Mouse (Mus musculus): ENCODE results near the gene Grb10.

The Grb10 gene

DNA sequence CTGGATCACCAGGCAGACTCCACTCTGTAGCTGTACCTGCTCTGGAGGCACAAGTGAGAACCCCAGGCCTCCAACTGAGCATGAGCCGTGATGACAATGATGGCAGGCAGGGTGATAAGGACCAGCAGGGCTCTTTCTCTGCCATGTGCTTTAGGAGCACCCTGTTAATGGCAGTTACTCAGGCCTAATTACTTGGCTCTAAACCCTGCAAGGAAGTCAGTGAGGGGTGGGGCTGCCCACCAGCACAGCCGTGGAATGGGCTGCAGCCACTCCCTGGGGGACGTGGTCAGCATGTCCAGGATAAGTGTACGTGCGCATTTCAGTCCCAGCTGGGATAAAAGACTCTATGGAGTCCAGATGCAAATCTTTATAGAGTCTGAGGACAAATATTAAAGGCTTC, 5.7 kb downstream of the Grb10 start:
- DNase-seq = no peak

DNA sequence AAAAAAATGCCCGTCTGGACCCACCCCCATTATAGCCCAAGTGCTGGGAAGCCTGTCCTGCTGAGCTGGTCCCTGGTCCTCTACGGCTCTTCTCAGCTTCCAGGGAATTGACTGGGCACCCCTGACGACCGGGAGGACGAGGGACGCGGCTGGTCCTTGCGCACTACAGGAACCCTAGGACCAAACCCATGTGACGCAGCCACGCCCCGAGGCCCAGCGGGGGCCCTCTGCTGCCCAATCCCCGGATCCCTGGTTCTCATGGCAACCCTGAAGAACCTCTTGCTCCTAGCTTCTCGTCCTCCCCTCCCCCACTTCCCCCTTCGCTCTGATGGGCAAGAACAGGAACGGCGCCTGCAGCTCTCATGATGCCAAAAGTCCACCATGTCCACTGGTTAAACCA, 11.8 kb downstream of the Grb10 start:
- peak; percentile 74 for DNase-seq

DNA sequence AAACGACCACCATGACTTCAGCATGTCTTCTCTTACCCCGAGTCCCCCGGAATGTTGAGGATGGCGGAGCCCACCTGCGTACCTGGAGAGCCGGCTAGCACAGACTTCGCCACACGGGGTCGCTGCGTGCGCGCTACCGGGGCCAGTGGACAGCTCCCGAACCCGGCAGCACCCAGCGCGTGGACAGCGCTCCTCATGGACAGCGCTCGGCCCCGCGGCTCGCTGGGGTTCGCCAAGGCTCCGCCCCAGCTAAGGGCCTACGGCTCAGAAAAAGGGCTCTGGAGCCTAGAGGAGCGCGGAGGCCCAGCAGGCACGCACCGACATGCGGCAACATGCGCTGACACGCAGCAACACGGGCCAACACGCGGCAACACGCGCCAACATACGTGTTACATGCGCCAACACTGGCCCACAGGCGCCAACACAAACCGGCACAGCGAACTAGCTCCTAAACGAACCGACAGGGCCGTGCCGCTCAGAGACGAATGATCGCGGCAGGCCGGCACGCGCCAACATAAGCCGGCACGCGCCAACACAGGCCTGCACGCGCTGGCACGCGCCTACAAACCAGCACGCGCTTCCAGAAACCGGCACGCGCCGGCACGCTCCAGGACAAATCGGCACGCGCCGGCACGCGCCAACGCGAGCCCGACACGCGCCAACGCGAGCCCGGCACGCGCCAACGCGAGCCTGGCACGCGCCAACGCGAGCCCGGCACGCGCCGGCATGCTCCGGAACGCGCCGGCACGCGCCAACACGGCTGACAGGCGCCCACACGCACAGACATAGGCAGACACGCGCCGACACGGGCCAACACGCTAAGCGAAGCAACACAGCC, 12.5 kb downstream of the Grb10 start:
- DNase-seq = peak; percentile 70

DNA sequence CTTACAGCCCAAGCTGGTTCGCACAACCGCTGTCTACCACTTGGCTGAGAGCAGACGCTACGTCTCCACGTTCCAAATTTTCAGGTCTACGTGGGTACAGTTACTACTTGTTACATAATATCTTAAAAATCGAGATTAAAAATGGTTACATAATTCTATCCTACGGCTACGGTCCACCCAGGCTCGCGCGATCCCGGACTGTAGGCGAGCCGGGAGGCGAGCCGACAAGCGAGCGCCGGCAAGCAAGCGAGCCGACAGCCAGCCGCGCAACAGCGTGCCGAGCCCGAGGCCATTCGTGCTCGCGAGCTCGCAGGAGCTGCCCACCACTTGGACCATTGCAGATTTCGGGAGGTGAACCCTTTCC, 13.1 kb downstream of the Grb10 start:
- peak; percentile 17 for DNase-seq

DNA sequence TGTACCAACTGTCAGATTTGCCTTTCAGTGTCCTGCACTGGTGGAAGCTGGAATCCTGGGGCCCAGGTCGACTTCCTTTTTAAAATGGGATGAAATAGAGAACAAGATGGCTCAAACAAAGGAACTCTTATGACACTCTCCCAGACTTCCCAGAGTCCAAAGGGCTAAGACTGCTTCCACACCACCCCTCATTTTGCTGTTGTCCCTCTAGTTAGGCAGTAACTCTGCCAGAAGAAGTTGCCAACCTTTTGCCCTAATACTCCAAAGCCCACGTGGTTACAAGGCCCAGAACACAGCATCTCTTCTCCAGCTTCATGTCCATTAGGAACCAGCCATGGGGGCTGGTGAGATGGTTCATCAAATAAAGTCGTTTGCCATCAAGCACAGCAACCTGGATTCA, 15.4 kb downstream of the Grb10 start:
- no peak for DNase-seq

DNA sequence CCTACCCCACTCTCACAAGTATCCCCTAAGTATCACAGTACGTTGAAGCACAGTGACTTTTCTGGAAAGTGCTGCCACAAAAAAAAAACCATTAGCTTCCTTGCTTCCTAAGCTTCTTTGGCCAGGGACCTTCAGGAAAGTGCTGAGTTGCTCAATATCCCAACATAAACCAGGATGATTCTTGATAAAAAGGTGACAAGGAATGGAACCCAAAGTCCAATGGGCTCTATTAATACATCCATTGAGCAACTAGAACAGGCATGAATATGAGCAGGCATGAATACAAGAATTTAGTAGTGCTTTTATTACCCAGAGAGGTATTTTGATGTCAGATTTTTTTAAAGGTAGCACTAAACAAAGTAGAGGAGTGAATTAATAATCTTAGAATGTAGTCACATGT, 18.8 kb downstream of the Grb10 start:
- DNase-seq = no peak

DNA sequence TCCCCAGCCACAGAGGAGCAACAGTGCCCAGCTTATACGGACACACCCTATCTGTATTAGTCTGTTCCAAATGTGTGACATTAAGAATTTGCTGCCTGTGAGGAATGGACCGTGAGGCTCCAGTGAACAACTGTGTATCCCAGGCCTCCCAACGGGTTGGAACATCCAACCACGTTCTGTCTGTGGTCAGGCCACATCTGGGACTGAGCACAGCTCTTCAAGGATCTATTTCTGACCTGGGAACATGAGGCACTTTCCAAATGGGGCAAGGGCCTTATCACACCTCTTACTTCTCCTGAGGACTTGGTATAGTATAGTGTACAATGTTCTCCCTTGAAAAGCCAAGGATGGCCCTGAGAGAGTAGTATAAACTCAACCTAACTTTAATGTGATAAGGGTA, 19.9 kb downstream of the Grb10 start:
- no peak for DNase-seq

DNA sequence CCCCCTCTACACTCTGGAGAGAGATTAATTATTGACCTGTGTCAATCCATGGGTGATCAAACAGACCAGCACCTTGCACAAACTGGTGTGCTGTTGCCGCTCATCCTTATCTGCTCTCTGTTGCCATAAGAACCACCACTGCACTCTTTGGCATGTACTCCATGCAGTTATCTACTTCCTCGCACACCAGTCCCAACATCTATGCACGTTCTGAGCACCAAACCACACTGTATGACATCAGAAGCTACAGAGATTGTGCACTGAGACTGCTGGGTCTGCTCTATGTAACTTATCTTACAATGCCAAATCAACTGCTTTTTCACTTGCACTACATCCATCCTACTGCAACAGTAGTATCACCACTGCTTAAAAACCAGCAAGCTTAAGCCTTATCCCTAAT, 28.4 kb downstream of the Grb10 start:
- no peak for DNase-seq

DNA sequence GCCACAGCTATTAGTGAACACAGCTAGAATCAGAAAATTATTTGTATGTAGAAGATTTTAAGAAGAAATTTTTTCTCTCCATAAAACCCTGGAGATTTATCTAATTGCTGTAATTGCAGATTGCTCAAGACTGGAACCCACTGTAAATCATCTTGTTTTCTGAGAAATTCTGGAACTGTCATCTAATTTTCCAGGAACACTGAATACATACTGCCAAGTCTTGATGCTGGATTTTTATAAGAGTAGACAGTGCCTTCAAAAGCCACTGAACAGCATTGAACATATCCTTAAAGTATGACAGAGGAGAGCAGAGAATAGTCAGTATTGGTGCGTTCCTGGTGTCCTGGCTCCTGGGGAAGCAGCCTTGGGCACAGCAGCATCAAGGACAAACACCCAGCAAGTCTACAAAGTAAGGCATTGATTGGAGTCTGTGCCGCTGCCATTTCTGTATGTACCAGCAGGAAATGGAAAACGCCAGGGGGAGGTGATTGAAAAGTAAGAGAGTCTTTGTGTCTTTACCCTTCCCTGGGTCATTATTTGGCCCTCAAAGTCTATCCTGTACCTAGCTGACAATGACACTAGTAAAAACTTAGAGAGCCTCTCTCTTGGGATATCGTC, 38.1 kb downstream of the Grb10 start:
- DNase-seq = no peak

DNA sequence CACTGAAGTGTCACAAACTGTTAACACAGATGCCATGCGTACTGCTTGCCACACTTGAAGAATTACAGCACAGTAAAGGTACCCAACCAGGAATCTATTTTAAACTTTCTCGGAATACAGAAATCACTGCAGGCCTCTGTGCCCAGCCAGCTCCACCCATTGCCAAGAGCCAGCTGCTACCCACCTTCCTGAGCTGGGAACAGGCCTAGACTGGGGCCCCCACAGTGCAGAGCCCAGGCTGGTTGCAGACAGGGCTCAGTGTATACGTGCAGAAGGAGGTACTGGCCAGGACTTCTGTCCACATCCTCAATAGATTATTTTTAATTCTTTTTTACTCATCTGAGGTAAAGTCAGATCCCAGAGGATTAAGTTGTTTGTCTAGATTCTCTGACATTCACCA, 39.6 kb downstream of the Grb10 start:
- no peak for DNase-seq

DNA sequence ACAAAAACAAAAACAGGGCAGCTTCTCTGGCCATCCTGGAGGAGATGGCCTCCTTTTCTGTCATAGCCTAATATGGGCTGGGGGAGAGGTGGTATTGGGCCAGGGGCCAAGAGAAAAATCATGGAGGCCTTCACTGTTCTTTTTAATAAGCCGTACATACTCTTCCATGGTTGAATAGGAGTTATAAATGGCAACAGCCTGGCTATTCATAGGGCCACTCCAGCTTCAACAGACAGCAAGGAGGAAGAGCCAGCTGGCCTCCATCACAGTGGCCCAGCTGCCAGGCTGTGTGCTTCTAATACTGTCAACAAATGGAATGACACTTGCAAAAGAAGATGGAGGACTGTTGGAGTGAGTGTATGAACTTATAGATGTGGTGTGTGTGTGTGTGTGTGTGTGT, 41.4 kb downstream of the Grb10 start:
- peak; percentile 37 for DNase-seq

DNA sequence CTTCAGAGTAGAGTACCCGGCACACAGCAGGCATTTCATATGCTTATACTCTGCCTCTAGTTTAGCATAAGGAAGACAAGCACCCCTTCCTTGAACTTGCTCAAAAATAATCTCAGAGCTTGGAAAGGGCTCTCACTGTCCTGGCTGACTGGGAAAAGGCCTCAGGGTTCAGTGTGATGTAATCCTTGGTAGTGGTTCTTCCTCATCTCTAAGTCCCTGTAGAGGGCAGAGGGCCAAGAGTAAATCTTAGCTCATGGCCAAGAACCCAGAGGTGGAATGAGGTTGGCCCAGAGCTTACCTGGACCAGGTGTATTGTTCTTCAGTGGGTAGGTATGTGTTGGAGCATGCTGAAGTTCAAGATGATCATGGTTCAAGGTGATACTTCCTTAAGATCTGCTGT, 43.1 kb downstream of the Grb10 start:
- no peak for DNase-seq

DNA sequence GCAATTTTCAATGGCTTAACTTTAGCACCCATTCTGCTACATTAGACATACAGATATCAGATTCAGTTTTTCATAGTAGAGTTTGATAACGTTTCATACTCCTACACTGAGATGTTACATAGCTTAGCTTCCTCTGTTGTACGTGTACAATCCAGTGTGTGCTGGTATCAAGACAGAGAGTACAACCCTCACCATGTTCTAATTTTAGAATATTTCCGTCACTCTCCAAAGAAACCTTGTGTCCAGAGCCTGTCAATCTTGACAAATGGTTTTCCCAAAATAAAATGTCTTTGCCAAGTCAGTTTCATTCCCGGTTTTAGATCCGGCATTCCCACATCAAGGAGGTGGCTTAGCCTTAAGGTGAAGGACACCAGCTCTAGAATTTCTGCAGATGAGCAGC, 44.7 kb downstream of the Grb10 start:
- no peak for DNase-seq

DNA sequence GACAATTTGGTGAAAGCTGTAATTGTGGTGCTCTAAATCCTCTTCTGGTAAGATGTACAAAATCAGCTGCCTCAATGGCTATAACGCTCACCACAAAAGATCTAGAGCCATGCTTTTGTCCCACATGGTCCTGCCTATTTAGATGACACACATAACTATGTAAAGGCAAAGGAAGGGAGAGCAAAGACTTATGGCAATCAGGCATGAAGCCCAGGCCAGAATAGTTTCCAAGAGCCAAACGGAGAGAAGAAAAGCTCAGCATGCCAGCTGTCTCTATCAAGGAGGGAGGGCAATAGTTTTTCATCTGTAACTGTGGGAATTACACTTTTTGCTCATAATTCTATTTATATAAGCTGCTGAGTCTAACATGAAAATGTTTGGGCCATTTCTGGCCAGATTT, 45.3 kb downstream of the Grb10 start:
- no peak for DNase-seq

DNA sequence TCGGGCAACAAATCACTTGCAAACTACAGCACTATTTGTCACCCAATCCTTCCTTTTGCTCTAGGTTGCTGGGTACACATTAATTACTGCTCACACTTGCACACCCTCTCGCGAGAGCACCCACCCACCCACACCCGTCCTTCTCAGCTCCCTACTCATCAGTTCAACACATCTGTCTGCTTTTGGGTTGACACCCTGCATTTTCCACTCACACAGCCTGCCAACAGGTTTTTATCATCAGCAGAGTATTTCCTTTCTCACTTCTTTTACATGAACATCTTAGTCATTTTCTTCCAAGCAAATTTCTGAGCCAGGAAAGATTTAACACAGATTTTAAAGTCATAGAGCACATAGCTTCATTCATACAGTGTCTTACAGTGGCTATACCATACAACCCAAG, 48.6 kb downstream of the Grb10 start:
- DNase-seq = no peak

DNA sequence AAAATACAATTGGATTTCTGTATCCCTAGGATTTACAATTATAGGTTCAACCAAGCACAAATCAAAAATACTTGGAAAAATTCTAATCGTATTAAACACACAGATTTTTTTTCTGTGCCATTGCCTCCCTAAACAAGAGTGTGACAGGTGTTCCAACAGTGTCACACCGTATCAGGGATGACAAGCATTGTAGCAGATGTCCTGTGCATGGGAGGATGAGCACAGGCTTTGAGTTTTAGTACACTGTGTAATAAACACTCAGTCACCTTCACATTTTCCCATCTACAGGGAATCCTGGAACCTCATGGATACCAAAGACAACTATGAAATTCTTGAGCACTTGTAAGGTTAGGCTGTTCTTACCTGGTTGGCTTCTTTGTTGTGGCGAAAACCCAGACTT, 51.2 kb downstream of the Grb10 start:
- DNase-seq = no peak

DNA sequence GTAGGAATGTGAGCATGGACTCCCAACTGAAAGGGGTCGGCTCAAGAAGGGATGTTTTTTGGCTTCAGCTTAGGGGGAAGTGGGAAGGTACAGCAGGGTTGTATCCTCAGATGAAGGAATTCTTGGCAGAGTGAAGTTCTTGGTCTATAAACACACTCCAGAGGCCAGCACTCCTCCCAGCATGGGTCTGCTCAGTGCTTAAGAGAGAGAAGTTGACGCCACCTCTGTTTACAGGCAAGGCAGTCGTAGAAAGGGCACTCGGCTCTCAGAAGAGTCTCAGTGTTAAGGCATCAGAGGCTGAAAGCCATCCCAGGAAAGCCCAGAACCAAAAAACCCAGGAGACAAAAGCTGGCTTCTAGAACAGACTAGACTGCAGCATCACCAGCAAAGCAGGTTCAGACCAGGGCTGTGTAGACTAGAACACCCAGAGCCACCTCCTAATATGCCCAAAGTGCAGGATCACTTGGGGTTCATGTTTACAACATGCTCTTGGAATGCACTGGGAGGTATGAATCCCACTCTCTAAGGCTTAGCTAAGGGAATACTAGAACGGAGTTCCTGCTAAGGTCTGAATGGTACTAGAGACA, 59.8 kb downstream of the Grb10 start:
- no peak for DNase-seq

DNA sequence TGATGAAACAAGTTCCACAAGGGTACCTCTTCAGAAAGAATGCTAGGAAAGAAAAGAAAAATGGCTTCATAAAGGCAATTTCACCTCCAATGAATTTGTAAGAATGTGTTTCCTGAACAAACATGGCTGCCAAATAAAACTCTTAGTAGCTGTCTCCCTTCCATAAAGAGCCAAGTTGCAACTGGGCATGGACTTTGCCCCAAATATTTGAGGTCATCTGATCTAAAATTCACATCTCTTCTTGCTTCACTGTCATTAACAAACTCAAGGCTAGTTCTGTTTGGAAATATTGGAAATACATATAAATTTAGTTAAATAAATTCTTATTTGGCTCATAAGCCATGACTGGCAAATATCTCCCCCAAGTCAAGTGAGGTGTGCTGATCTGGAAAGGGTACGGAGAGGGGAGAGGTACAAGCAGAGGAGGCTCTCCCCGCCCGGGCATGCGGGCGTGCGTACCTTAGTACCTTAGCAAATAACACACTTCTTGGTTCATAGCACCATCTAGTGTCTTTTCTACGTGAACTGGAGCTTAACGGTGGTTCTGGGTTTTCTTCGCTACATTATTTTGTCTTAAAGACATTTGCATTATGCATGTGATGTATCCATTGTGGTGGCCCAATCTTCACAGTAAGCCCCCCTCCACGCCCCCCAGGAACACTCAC, 63.8 kb downstream of the Grb10 start:
- DNase-seq = peak; percentile 10

DNA sequence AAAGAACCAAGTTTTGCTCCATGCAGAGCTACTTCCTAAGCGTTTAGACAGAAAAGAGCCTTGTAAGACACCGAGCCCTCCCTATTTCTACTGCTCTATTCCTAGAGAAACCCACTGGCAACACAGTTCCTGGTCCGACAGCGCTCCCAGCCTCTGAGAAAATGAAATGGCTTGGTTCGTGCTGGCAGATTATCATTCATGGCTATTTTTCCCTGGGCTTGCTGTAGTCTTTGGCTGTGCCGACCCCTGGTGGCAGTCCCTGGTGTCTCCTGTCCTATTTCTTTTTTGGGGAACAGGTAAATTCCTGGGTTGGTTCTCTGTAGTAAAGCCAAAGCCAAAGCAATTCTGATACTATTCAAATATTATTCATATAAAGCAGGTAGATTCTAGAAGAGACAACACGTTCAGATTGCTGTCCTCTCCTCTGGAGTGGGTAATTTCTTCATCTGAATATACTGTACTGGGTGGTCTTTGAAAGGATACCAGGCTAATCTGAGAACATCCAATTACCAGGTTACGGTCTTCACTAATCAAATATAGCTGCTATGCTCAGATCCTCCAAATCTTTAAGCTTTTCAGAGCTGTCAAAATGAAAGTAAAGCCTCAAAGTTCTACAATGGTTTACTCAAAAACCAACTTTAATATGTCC, 65.0 kb downstream of the Grb10 start:
- peak; percentile 61 for DNase-seq

DNA sequence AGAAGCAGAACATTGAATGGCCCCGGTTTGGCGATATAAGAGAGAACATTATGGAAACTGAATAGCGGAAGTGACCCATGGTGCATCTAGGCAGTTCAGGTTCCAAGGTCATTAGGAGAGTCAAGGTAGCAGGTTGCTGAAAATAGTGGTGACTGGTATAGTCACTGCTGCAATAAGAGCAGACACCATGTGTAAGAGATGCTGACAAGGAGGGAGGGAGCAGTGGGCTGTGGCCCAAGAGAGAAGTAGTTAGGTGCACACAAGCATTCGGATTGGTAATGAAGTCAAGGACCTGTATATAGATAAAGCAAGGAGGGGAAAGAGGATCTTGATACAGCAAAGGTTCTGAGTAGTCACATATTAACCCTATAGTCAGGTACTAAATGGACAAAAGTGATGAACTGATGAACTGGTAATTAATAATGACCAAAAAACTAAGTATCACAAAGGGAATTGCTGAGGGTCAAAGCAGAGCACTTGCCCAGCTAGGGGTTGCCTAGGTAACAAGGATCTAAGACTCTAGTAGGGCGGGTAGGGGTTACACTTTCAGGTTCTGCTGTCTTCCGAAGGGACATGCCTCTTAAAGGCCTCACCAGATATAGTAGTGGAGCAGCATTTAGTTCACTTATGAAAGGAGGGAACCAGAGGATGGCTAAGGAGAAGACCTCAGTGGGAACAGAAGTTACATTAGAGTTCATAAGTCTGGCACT, 65.9 kb downstream of the Grb10 start:
- DNase-seq = no peak

DNA sequence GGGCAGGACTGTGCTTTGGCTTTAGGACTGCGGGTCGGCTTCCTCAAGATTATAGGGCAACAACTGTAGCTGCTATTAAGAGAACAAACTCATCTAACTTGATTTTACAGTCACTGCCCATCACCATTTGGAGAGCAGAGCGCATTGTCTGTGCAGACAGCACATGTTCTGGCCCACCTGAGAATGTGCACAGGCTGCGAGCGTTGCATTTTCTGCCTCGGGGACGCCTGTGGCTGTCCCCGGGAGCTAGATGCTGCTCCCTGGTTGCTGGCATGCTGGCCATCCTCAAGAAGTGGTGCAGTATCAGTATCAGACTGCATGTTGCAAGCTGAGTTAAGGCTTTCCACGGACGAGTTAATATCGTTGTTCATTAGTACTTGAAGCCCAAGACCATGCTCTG, 68.2 kb downstream of the Grb10 start:
- no peak for DNase-seq

DNA sequence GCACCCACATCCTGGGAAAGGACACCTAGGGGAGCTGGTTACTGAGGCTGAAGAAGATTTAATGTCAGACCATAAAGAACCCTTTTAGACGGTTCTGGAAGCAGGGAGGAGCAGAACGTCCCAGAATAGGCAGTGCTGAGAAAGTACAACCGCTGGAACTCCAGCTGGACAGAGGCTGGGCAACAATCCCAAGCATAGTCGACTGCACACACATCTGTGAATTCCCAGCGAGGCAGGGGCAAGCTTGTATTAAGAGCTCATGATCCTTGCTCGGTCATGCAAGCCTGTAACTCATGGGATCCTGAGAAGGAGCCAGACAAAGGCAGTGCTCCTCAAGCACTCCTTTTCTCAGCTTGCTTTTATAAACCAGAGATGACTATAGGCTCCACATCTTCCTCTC, 69.7 kb downstream of the Grb10 start:
- no peak for DNase-seq

DNA sequence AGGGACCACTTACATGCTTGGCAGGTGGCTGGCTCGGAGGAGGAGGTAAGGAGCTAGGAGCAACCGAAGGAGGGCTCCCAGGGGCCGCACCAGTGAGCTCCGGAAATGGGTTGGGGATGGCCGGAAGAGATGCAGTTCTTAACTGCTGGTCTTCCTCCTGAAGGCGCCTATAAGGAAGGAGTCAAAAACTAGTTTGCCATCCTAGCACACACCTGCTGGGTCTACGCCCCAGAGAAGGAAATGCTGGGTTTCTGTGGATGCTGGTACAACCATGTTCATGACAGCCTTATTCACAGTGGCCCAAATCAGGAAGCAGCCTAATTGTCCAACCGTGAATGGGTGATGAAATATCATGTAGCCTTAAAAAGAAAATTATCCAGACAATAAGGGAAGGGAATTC, 71.0 kb downstream of the Grb10 start:
- DNase-seq = no peak
